Mouse (Mus musculus) neural tube, embryonic 14.5 days (tissue): ENCODE measurements around the gene Fndc3a. TPM values are rescaled to one million over a fixed set of nuclear protein-coding genes. Genes with fewer than 3 reads are reported as not detected.

Source experiments
- ATAC-seq: fragments of 200-750 bp; cut with Nextera tagmentation; 2 replicates; pipeline ENCODE4 v1.8.0; 2017; ENCODE audit warnings: low read depth, mild to moderate bottlenecking, moderate TSS enrichment, moderate library complexity
- H3K27ac ChIP-seq: fragments of 300-500 bp; sonication (generic); 2 replicates; pipeline ENCODE4 v1.5.1; 2014; ENCODE audit warnings: low read depth, mild to moderate bottlenecking, control low read depth, low read length, moderate library complexity, mixed read lengths
- H3K27me3 ChIP-seq: fragments of 300-500 bp; sonication (generic); 2 replicates; pipeline ENCODE4 v1.6.1; 2014; ENCODE audit warnings: low read length; ENCODE audit not compliant: control insufficient read depth, insufficient read depth
- H3K36me3 ChIP-seq: fragments of 300-500 bp; sonication (generic); 2 replicates; pipeline ENCODE4 v1.6.1; 2014; ENCODE audit warnings: low read length, mixed read lengths; ENCODE audit not compliant: control insufficient read depth, insufficient read depth
- H3K4me1 ChIP-seq: fragments of 300-500 bp; sonication (generic); 2 replicates; pipeline ENCODE4 v1.6.1; 2014; ENCODE audit warnings: low read length; ENCODE audit not compliant: control insufficient read depth, insufficient read depth
- H3K4me2 ChIP-seq: fragments of 300-500 bp; sonication (generic); 2 replicates; pipeline ENCODE4 v1.6.1; 2014; ENCODE audit warnings: mild to moderate bottlenecking, low read depth, low read length, control low read depth
- H3K4me3 ChIP-seq: fragments of 300-500 bp; sonication (generic); 2 replicates; pipeline ENCODE4 v1.5.1; 2014; ENCODE audit warnings: low read depth, low read length, control low read depth, mixed read lengths
- H3K9ac ChIP-seq: fragments of 300-500 bp; sonication (generic); replicated peaks from 2 replicates; pipeline ENCODE4 v1.6.1; 2014; ENCODE audit warnings: low read depth, mild to moderate bottlenecking, control low read depth, low read length, mixed read lengths
- H3K9me3 ChIP-seq: fragments of 300-500 bp; sonication (generic); 2 replicates; pipeline ENCODE4 v1.6.1; 2016; ENCODE audit warnings: low read length; ENCODE audit not compliant: control insufficient read depth
- WGBS: fragments of 180-500 bp; shearing (Covaris S2); extraction: QIAGEN DNeasy Blood & Tissue Kit; methylation state at CpG from one replicate; pipeline ENCODE4 v1.1.7; 2014; 5-methylcytosine and 5-hydroxymethylcytosine counted together
- polyA plus RNA-seq: library from polyadenylated mRNA; unstranded; fragments of >200 nt; fragmentation: Nextera tagmentation; extraction: Ambion mirVana; gene quantifications from 2 replicates; pipeline ENCODE4 v1.2.1, GENCODE M21; 2014

Fndc3a gene
- polyA plus RNA-seq, 1 experiment from 2014 or later = 63.3 TPM

GRCm38 (mm10) chr14:72503241-72503640, 206.6 kb downstream of the Fndc3a start:
- 63% methylated on average over 6 of the region's 6 CpGs for WGBS
- no peaks in the 10 kb centered on the region for H3K36me3 ChIP-seq
- ATAC-seq = no peak
- H3K4me3 ChIP-seq = no peak overlapping the region
- H3K4me2 ChIP-seq = no peak overlapping the region
- H3K9me3 ChIP-seq = no peaks in the 10 kb centered on the region
- H3K27me3 ChIP-seq = no peaks in the 10 kb centered on the region
- no peak overlapping the region for H3K27ac ChIP-seq
- no peaks in the 10 kb centered on the region for H3K4me1 ChIP-seq
- no peak overlapping the region for H3K9ac ChIP-seq

GRCm38 (mm10) chr14:72493775-72494174, 216.0 kb downstream of the Fndc3a start:
- Histone ChIP-seq H3K9ac (no peak overlapping the region), H3K9me3 (no peaks in the 10 kb centered on the region), H3K27me3 (no peaks in the 10 kb centered on the region), H3K4me2 (no peak overlapping the region), H3K4me1 (no peaks in the 10 kb centered on the region), H3K27ac (no peak overlapping the region), H3K4me3 (no peak overlapping the region), H3K36me3 (no peaks in the 10 kb centered on the region)
- no peak for ATAC-seq
- 89% methylated on average over 1 of the region's 1 CpGs for WGBS

GRCm38 (mm10) chr14:72491738-72492137, 218.1 kb downstream of the Fndc3a start, which contains the start of gene Gm9195:
TSS of gene Gm9195 (minus strand) at chr14:72491838.
- Histone ChIP-seq H3K9me3 (no peaks in the 10 kb centered on the region), H3K27me3 (no peaks in the 10 kb centered on the region), H3K36me3 (no peaks in the 10 kb centered on the region), H3K27ac (no peak within 1 kb of the TSS), H3K9ac (no peak within 1 kb of the TSS), H3K4me1 (no peaks in the 10 kb centered on the region), H3K4me3 (no peak within 1 kb of the TSS), H3K4me2 (no peak within 1 kb of the TSS)
- ATAC-seq = no peak
- WGBS = 79% methylated on average over 5 of the region's 5 CpGs

GRCm38 (mm10) chr14:72490367-72490766, 219.4 kb downstream of the Fndc3a start:
- H3K27me3 ChIP-seq = no peaks in the 10 kb centered on the region
- no peaks in the 10 kb centered on the region for H3K9me3 ChIP-seq
- H3K4me1 ChIP-seq = no peaks in the 10 kb centered on the region
- ATAC-seq = no peak
- H3K27ac ChIP-seq = no peak overlapping the region
- no peak overlapping the region for H3K9ac ChIP-seq
- H3K4me2 ChIP-seq = no peak overlapping the region
- no peaks in the 10 kb centered on the region for H3K36me3 ChIP-seq
- WGBS = 96% methylated on average over 3 of the region's 3 CpGs
- H3K4me3 ChIP-seq = no peak overlapping the region

Other genes with a start within 250 kb of the Fndc3a start
- gene Gm9195, start 218.2 kb downstream of the Fndc3a start, polyA plus RNA-seq = not detected in 2 replicates